Comparison of ENCODE assay signal across 8 mouse cellular contexts in genomic region chr6:72512386-72513070, GRCm38 (mm10). TPM values are rescaled to one million over a fixed set of nuclear protein-coding genes. Genes with fewer than 3 reads are reported as not detected.
A peak's percentile ranks its signal among the peaks of the same experiment; 100 is the strongest.
DNase-seq lines count a peak whose midpoint lies in the region; ATAC-seq and TF ChIP-seq lines count a peak whose summit lies in the region.

No protein-coding gene starts in this region.

- H3K4me3 ChIP-seq in hindbrain, embryonic 16.5 days (ENCODE audit: low read length): peak overlapping the region; percentile 36
- H3K4me3 ChIP-seq in left cerebral cortex, adult 2 months: peak overlapping the region; percentile 42
- H3K4me3 ChIP-seq in macrophage (ENCODE audit: inconsistent target): peak overlapping the region; percentile 12; the same call in 1 of the 2 replicates

- ATAC-seq in hindbrain, embryonic 16.5 days: peak; percentile 90

- no peaks in the 10 kb centered on the region for H3K36me3 ChIP-seq in hindbrain, embryonic 16.5 days (ENCODE audit: control insufficient read depth, insufficient read depth, low read length)
- H3K36me3 ChIP-seq in macrophage (ENCODE audit: inconsistent target): no peaks in the 10 kb centered on the region

- peak; percentile 48 for DNase-seq in WW6 (ENCODE audit: low read depth, low spot score)
- peak; percentile 77 to 80 for DNase-seq in cerebellum, postnatal 36 days
- DNase-seq in gastrocnemius, adult 18-20 months (ENCODE audit: low spot score): peak; percentile 85
- DNase-seq in left cerebral cortex, adult 2 months (ENCODE audit: extremely low spot score in 1 of 2, low spot score in 2 of 2): peak; percentile 89 to 91
- peak; percentile 77 for DNase-seq in retina, postnatal 7 days (ENCODE audit: low read depth, low spot score)
- DNase-seq in urinary bladder, adult 18-20 months (ENCODE audit: low spot score in 2 of 2): peak; percentile 75 to 77

- H3K79me2 ChIP-seq in macrophage (ENCODE audit: inconsistent target): no peaks in the 10 kb centered on the region

- H3K27me3 ChIP-seq in hindbrain, embryonic 16.5 days (replicated peaks; ENCODE audit: control insufficient read depth, insufficient read depth, low read length): no peaks in the 10 kb centered on the region

- peak overlapping the region; percentile 66 for H3K9ac ChIP-seq in hindbrain, embryonic 16.5 days (ENCODE audit: low read depth, low read length)

- peak overlapping the region; percentile 68 for H3K4me2 ChIP-seq in hindbrain, embryonic 16.5 days (ENCODE audit: low read length)

- no peaks in the 10 kb centered on the region for H3K9me3 ChIP-seq in hindbrain, embryonic 16.5 days (ENCODE audit: control insufficient read depth, low read length)

- no peak; the same call in 1 of the 2 replicates for TF ChIP-seq CTCF in left cerebral cortex, adult 2 months (IDR thresholded peaks at IDR 0.05)

- intact Hi-C loops in left cerebral cortex, adult 2 months (cut with DNase I): loop anchor here (1.0 kb wide), 2 partner anchors 57 to 73 kb away; partner anchors contain the start of gene Mat2a

- H3K4me1 ChIP-seq in hindbrain, embryonic 16.5 days (ENCODE audit: control insufficient read depth, insufficient read depth, low read depth, low read length): peaks cover 26% of the 10 kb centered on the region

- H3K27ac ChIP-seq in hindbrain, embryonic 16.5 days (ENCODE audit: low read depth, low read length): peak overlapping the region; percentile 95
- peak overlapping the region; percentile 90 for H3K27ac ChIP-seq in left cerebral cortex, adult 2 months
- peak overlapping the region; percentile 76 for H3K27ac ChIP-seq in macrophage

- WGBS in hindbrain, embryonic 16.5 days: 1% methylated on average over 33 of the region's 33 CpGs
- 7% methylated on average over 33 of the region's 33 CpGs for WGBS in macrophage (ENCODE audit: missing documents)

RNA-seq across cellular contexts. Expression of gene Sh2d6, which starts 9.0 kb away (rescaled TPM):
- 1 to 10 TPM in 1 of 2 experiments, under 1 TPM in 1; 0.93 to 1.3 TPM for total RNA-seq in gastrocnemius, adult 18-20 months (2021)
- polyA plus RNA-seq in hindbrain, embryonic 16.5 days (2015; fragmentation: Nextera tagmentation; extraction: Ambion mirVana): 0.29 and 0.36 TPM in 2 replicates
- total RNA-seq in left cerebral cortex, adult 2 months (2021): under 1 TPM; 0.28 to 0.48 TPM
- 1 to 10 TPM in 21 of 26 experiments, under 1 TPM in 3, not detected in 2; 0.78 to 6.6 (median 1.7) TPM for total RNA-seq in macrophage (2018; cell fraction: chromatin; rRNA removed)
- under 1 TPM in 21 of 26 experiments, not detected in 5; 0.14 to 0.74 (median 0.26) TPM for total RNA-seq in macrophage (2018; cell fraction: cytosol; rRNA removed)
- total RNA-seq in macrophage (2018; cell fraction: nucleus; rRNA removed): 1 to 10 TPM in 18 of 26 experiments, under 1 TPM in 6, not detected in 2; 0.64 to 7.8 (median 1.4) TPM
- 0.20 to 0.46 TPM (median 0.26 TPM) in 3 replicates for polyA plus RNA-seq in macrophage (2018)

RNA-seq across cellular contexts. Expression of gene Capg, which starts 31.7 kb away (rescaled TPM):
- total RNA-seq in gastrocnemius, adult 18-20 months (2021): 10 to 100 TPM in 1 of 2 experiments, 1 to 10 TPM in 1; 9.2 to 14.3 TPM
- polyA plus RNA-seq in hindbrain, embryonic 16.5 days (2015; fragmentation: Nextera tagmentation; extraction: Ambion mirVana): 9.0 and 10.2 TPM in 2 replicates
- 1 to 10 TPM; 2.3 to 2.6 TPM for total RNA-seq in left cerebral cortex, adult 2 months (2021)
- 100 to 1,000 TPM; 210 to 782 (median 351) TPM for total RNA-seq in macrophage (2018; cell fraction: chromatin; rRNA removed)
- total RNA-seq in macrophage (2018; cell fraction: cytosol; rRNA removed): 100 to 1,000 TPM; 618 to 855 (median 766) TPM
- 100 to 1,000 TPM; 235 to 578 (median 364) TPM for total RNA-seq in macrophage (2018; cell fraction: nucleus; rRNA removed)
- 672 to 1,184 TPM (median 744 TPM) in 3 replicates for polyA plus RNA-seq in macrophage (2018)

Comparison
In these comparisons a context has a peak if more than half of its experiments do, and no peak if none do; other contexts are left out.
1. Peak in every context shown above with its lines: DNase-seq, ATAC-seq, H3K4me3 ChIP-seq and H3K27ac ChIP-seq.